Mouse (Mus musculus): ENCODE results near the gene Tomm34.
A peak's percentile ranks its signal among the peaks of the same experiment; 100 is the strongest.

Tomm34 gene

GRCm38 (mm10) chr2:164070765-164071436, at the start of gene Tomm34:
Gene Tomm34 (minus strand): TSS chr2:164071169.
- H3K9me3 ChIP-seq (ENCODE audit: low read length), result no peaks in the 10 kb centered on the region
- no peak for TF ChIP-seq NANOG (IDR thresholded peaks at IDR 0.05; ENCODE audit: borderline replicate concordance, low read length)
- no peak for TF ChIP-seq CTCF (conservative IDR thresholded peaks at IDR 0.05; ENCODE audit: low read length)
- no peak for TF ChIP-seq POU5F1 (IDR thresholded peaks at IDR 0.05; ENCODE audit: borderline replicate concordance, low read length)
- peaks cover 42% of the 10 kb centered on the region for H3K36me3 ChIP-seq (ENCODE audit: insufficient read depth, low read length)
- H3K27me3 ChIP-seq (ENCODE audit: insufficient read depth, low read length), result no peaks in the 10 kb centered on the region
- peaks cover 66% of the 10 kb centered on the region for H3K4me1 ChIP-seq (replicated peaks; ENCODE audit: low read depth, low read length)
- peak within 1 kb of the TSS; percentile 96 for H3K4me3 ChIP-seq (replicated peaks; ENCODE audit: low read length)

- Histone ChIP-seq H3K9me3 (ENCODE audit: low read length) (no peaks in the 10 kb centered on the region), H3K4me1 (replicated peaks; ENCODE audit: low read depth, low read length) (no peaks in the 10 kb centered on the region), H3K36me3 (ENCODE audit: insufficient read depth, low read length) (peaks cover 81% of the 10 kb centered on the region), H3K4me3 (replicated peaks; ENCODE audit: low read length) (no peak overlapping the region), H3K27me3 (ENCODE audit: insufficient read depth, low read length) (no peaks in the 10 kb centered on the region)
- TF ChIP-seq NANOG (IDR thresholded peaks at IDR 0.05; ENCODE audit: borderline replicate concordance, low read length) (no peak), POU5F1 (IDR thresholded peaks at IDR 0.05; ENCODE audit: borderline replicate concordance, low read length) (no peak), CTCF (conservative IDR thresholded peaks at IDR 0.05; ENCODE audit: low read length) (no peak)
These were observed 48.5 kb upstream of the Tomm34 start for GRCm38 (mm10) chr2:164119503-164119902.

- Histone ChIP-seq H3K4me1 (replicated peaks; ENCODE audit: low read depth, low read length) (no peaks in the 10 kb centered on the region), H3K9me3 (ENCODE audit: low read length) (no peaks in the 10 kb centered on the region)
- no peak for TF ChIP-seq NANOG (IDR thresholded peaks at IDR 0.05; ENCODE audit: borderline replicate concordance, low read length)
- no peak for TF ChIP-seq CTCF (conservative IDR thresholded peaks at IDR 0.05; ENCODE audit: low read length)
- TF ChIP-seq POU5F1 (IDR thresholded peaks at IDR 0.05; ENCODE audit: borderline replicate concordance, low read length), result no peak
These were observed 44.6 kb upstream of the Tomm34 start for GRCm38 (mm10) chr2:164115531-164115930.

GRCm38 (mm10) chr2:164114051-164114450, 43.1 kb upstream of the Tomm34 start:
- Histone ChIP-seq H3K9me3 (ENCODE audit: low read length) (no peaks in the 10 kb centered on the region), H3K27me3 (ENCODE audit: insufficient read depth, low read length) (no peaks in the 10 kb centered on the region), H3K36me3 (ENCODE audit: insufficient read depth, low read length) (peaks cover 78% of the 10 kb centered on the region), H3K4me3 (replicated peaks; ENCODE audit: low read length) (no peak overlapping the region), H3K4me1 (replicated peaks; ENCODE audit: low read depth, low read length) (peaks cover 7% of the 10 kb centered on the region)
- TF ChIP-seq POU5F1 (IDR thresholded peaks at IDR 0.05; ENCODE audit: borderline replicate concordance, low read length), result no peak
- no peak for TF ChIP-seq NANOG (IDR thresholded peaks at IDR 0.05; ENCODE audit: borderline replicate concordance, low read length)
- no peak for TF ChIP-seq CTCF (conservative IDR thresholded peaks at IDR 0.05; ENCODE audit: low read length)

More at GRCm38 (mm10) chr2:164115531-164115930, 44.6 kb upstream of the Tomm34 start:
- H3K27me3 ChIP-seq (ENCODE audit: insufficient read depth, low read length), result no peaks in the 10 kb centered on the region
- no peak overlapping the region for H3K4me3 ChIP-seq (replicated peaks; ENCODE audit: low read length)
- peaks cover 82% of the 10 kb centered on the region for H3K36me3 ChIP-seq (ENCODE audit: insufficient read depth, low read length)

- TF ChIP-seq NANOG (IDR thresholded peaks at IDR 0.05; ENCODE audit: borderline replicate concordance, low read length) (no peak), POU5F1 (IDR thresholded peaks at IDR 0.05; ENCODE audit: borderline replicate concordance, low read length) (no peak), CTCF (conservative IDR thresholded peaks at IDR 0.05; ENCODE audit: low read length) (no peak)
These were observed 40.6 kb upstream of the Tomm34 start for GRCm38 (mm10) chr2:164111546-164111945.

GRCm38 (mm10) chr2:164108501-164108900, 37.5 kb upstream of the Tomm34 start:
- Histone ChIP-seq H3K27me3 (ENCODE audit: insufficient read depth, low read length) (no peaks in the 10 kb centered on the region), H3K4me3 (replicated peaks; ENCODE audit: low read length) (no peak overlapping the region), H3K9me3 (ENCODE audit: low read length) (no peaks in the 10 kb centered on the region), H3K4me1 (replicated peaks; ENCODE audit: low read depth, low read length) (peaks cover 35% of the 10 kb centered on the region), H3K36me3 (ENCODE audit: insufficient read depth, low read length) (peaks cover 75% of the 10 kb centered on the region)
- TF ChIP-seq NANOG (IDR thresholded peaks at IDR 0.05; ENCODE audit: borderline replicate concordance, low read length) (no peak), POU5F1 (IDR thresholded peaks at IDR 0.05; ENCODE audit: borderline replicate concordance, low read length) (no peak), CTCF (conservative IDR thresholded peaks at IDR 0.05; ENCODE audit: low read length) (no peak)

More at GRCm38 (mm10) chr2:164111546-164111945, 40.6 kb upstream of the Tomm34 start:
- H3K4me3 ChIP-seq (replicated peaks; ENCODE audit: low read length), result no peak overlapping the region
- H3K27me3 ChIP-seq (ENCODE audit: insufficient read depth, low read length), result no peaks in the 10 kb centered on the region
- peaks cover 76% of the 10 kb centered on the region for H3K36me3 ChIP-seq (ENCODE audit: insufficient read depth, low read length)
- peaks cover 28% of the 10 kb centered on the region for H3K4me1 ChIP-seq (replicated peaks; ENCODE audit: low read depth, low read length)
- H3K9me3 ChIP-seq (ENCODE audit: low read length), result no peaks in the 10 kb centered on the region

GRCm38 (mm10) chr2:164107125-164107874, 36.3 kb upstream of the Tomm34 start:
- Histone ChIP-seq H3K9me3 (ENCODE audit: low read length) (no peaks in the 10 kb centered on the region), H3K4me3 (replicated peaks; ENCODE audit: low read length) (no peak overlapping the region), H3K4me1 (replicated peaks; ENCODE audit: low read depth, low read length) (peaks cover 35% of the 10 kb centered on the region), H3K27me3 (ENCODE audit: insufficient read depth, low read length) (no peaks in the 10 kb centered on the region), H3K36me3 (ENCODE audit: insufficient read depth, low read length) (peaks cover 76% of the 10 kb centered on the region)
- TF ChIP-seq POU5F1 (IDR thresholded peaks at IDR 0.05; ENCODE audit: borderline replicate concordance, low read length), result no peak
- no peak for TF ChIP-seq NANOG (IDR thresholded peaks at IDR 0.05; ENCODE audit: borderline replicate concordance, low read length)
- no peak for TF ChIP-seq CTCF (conservative IDR thresholded peaks at IDR 0.05; ENCODE audit: low read length)

GRCm38 (mm10) chr2:164106287-164107035, 35.5 kb upstream of the Tomm34 start:
- no peaks in the 10 kb centered on the region for H3K27me3 ChIP-seq (ENCODE audit: insufficient read depth, low read length)
- TF ChIP-seq CTCF (conservative IDR thresholded peaks at IDR 0.05; ENCODE audit: low read length), result no peak
- no peak for TF ChIP-seq POU5F1 (IDR thresholded peaks at IDR 0.05; ENCODE audit: borderline replicate concordance, low read length)
- no peak for TF ChIP-seq NANOG (IDR thresholded peaks at IDR 0.05; ENCODE audit: borderline replicate concordance, low read length)
- peaks cover 76% of the 10 kb centered on the region for H3K36me3 ChIP-seq (ENCODE audit: insufficient read depth, low read length)
- H3K4me3 ChIP-seq (replicated peaks; ENCODE audit: low read length), result no peak overlapping the region
- H3K9me3 ChIP-seq (ENCODE audit: low read length), result no peaks in the 10 kb centered on the region
- peaks cover 35% of the 10 kb centered on the region for H3K4me1 ChIP-seq (replicated peaks; ENCODE audit: low read depth, low read length)

All from E14TG2a.4 (cell line).